Mouse (Mus musculus) liver, embryonic 13.5 days (tissue): ENCODE results near the gene Dact3. TPM values are rescaled to one million over a fixed set of nuclear protein-coding genes. Genes with fewer than 3 reads are reported as not detected.

Source experiments
- ATAC-seq: fragments of 200-750 bp; cut with Nextera tagmentation; 2 replicates; pipeline ENCODE4 v1.8.0; 2017; ENCODE audit warnings: low read depth, mild to moderate bottlenecking, moderate number of reproducible peaks, moderate library complexity
- DNase-seq: peaks from one replicate; pipeline ENCODE4 v3.0.0; 2022
- H3K27ac ChIP-seq: fragments of 300-500 bp; sonication (generic); 2 replicates; pipeline ENCODE4 v1.5.1; 2015; ENCODE audit warnings: moderate library complexity, mild to moderate bottlenecking, inconsistent platforms
- H3K27me3 ChIP-seq: fragments of 300-500 bp; sonication (generic); 2 replicates; pipeline ENCODE4 v1.6.1; 2015; ENCODE audit warnings: mild to moderate bottlenecking, inconsistent platforms
- H3K36me3 ChIP-seq: fragments of 300-500 bp; sonication (generic); 2 replicates; pipeline ENCODE4 v1.6.1; 2015; ENCODE audit warnings: mild to moderate bottlenecking, inconsistent platforms
- H3K4me1 ChIP-seq: fragments of 300-500 bp; sonication (generic); replicated peaks from 2 replicates; pipeline ENCODE4 v1.6.1; 2015; ENCODE audit warnings: inconsistent platforms
- H3K4me2 ChIP-seq: fragments of 300-500 bp; sonication (generic); 2 replicates; pipeline ENCODE4 v1.6.1; 2015; ENCODE audit warnings: inconsistent platforms, mild to moderate bottlenecking, moderate library complexity
- H3K4me3 ChIP-seq: fragments of 300-500 bp; sonication (generic); replicated peaks from 2 replicates; pipeline ENCODE4 v1.5.1; 2015; ENCODE audit warnings: mild to moderate bottlenecking, inconsistent platforms
- H3K9ac ChIP-seq: fragments of 300-500 bp; sonication (generic); 2 replicates; pipeline ENCODE4 v1.6.1; 2015; ENCODE audit warnings: mild to moderate bottlenecking, inconsistent platforms
- H3K9me3 ChIP-seq: fragments of 300-500 bp; sonication (generic); replicated peaks from 2 replicates; pipeline ENCODE4 v1.6.1; 2016; ENCODE audit warnings: inconsistent platforms
- whole genome bisulfite sequencing: fragments of 180-500 bp; shearing (Covaris S2); methylation state at CpG from one replicate; pipeline ENCODE4 v1.1.7; 2015; ENCODE audit not compliant: insufficient replicate concordance; 5-methylcytosine and 5-hydroxymethylcytosine counted together
- polyA plus RNA-seq: library from polyadenylated mRNA; unstranded; fragments of >200 nt; fragmentation: Nextera tagmentation; extraction: Ambion mirVana; gene quantifications from 2 replicates; pipeline ENCODE4 v1.2.1, GENCODE M21; 2015

Gene Dact3
- polyA plus RNA-seq, 1 experiment from 2014 or later, result 0.17 TPM

DNA sequence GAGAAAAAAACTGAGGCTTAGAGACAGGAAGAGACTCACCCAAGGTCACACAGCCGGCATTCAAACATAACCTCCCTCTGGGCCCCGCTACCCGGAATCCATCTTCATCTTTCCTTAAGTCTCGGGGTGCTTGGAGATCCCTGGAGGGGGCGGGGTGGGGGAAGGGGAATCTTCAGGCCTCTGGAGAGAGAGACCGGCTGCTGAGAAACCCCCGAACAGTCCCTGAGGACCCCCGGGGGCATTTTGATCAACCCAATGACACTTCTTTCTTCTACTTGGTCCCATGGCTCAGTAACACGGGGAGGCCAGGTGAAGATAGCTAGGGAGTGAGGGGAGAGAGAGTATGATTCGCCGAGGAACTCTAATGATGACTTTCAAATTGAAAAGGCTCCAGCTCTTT lies 889 bp downstream of the Dact3 start:
- Histone ChIP-seq H3K9me3 (no peaks in the 10 kb centered on the region), H3K4me3 (peak overlapping the region; percentile 67), H3K27me3 (peaks cover 28% of the 10 kb centered on the region), H3K36me3 (0 out of 2 replicates have a peak, but pooled peaks cover 2% of the 10 kb centered on the region), H3K4me1 (peaks cover 37% of the 10 kb centered on the region), H3K4me2 (peak overlapping the region; percentile 97), H3K9ac (no peak overlapping the region; the same call in 1 of the 2 replicates), H3K27ac (no peak overlapping the region)
- DNase-seq (no peak), ATAC-seq (no peak)
- WGBS, result 26% methylated on average over 11 of the region's 11 CpGs

DNA sequence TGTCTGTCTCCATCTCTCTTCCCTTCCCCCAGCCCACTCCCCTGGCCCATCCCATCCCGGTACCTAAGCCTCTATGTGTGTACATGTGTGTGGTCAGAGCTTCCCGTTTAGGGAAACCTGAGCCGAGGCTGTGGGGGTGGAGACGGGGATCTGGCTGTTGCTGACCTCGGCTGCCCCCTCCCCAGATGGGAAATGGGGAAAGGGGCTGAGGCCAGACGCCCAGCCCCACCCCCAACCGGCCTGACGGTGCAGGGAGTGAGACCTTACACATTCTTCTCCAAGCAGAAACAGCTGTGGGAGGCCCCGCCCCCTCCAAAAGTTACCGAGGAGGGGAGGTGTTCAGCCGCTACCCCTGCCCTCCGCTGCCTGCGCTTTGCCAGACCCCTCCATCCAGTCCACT lies 1.5 kb downstream of the Dact3 start:
- WGBS, result 14% methylated on average over 13 of the region's 13 CpGs
- H3K4me1 ChIP-seq, result peaks cover 37% of the 10 kb centered on the region
- H3K36me3 ChIP-seq, result no peaks in the 10 kb centered on the region
- no peak for DNase-seq
- H3K27ac ChIP-seq, result no peak overlapping the region
- no peak overlapping the region for H3K9ac ChIP-seq
- ATAC-seq, result no peak
- peaks cover 33% of the 10 kb centered on the region for H3K27me3 ChIP-seq
- no peaks in the 10 kb centered on the region for H3K9me3 ChIP-seq
- H3K4me2 ChIP-seq, result peak overlapping the region; percentile 28
- H3K4me3 ChIP-seq, result peak overlapping the region; percentile 67

DNA sequence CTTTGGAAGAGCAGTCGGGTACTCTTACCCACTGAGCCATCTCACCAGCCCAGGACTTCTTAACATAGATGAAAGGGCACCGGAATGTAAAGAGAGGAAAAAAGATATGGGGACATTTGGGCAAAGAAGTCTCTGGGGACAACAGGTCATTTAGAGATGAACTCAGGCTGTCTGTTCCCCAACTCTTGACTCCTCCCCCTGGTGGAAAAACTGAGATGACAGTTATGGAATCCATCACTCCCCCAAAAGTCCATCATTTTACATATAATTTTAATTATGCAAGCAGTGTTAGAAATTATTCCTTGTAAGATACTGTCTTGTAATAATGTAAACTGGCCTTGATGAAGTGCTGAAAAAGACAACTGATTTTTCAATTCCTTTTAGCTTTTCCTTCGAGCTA lies 2.6 kb downstream of the Dact3 start:
- 68% methylated on average over 3 of the region's 3 CpGs for WGBS
- Histone ChIP-seq H3K9me3 (no peaks in the 10 kb centered on the region), H3K36me3 (no peaks in the 10 kb centered on the region), H3K9ac (no peak overlapping the region), H3K4me3 (no peak overlapping the region), H3K4me1 (peaks cover 37% of the 10 kb centered on the region), H3K4me2 (no peak overlapping the region), H3K27ac (no peak overlapping the region), H3K27me3 (peaks cover 34% of the 10 kb centered on the region)
- ATAC-seq, result no peak
- no peak for DNase-seq

DNA sequence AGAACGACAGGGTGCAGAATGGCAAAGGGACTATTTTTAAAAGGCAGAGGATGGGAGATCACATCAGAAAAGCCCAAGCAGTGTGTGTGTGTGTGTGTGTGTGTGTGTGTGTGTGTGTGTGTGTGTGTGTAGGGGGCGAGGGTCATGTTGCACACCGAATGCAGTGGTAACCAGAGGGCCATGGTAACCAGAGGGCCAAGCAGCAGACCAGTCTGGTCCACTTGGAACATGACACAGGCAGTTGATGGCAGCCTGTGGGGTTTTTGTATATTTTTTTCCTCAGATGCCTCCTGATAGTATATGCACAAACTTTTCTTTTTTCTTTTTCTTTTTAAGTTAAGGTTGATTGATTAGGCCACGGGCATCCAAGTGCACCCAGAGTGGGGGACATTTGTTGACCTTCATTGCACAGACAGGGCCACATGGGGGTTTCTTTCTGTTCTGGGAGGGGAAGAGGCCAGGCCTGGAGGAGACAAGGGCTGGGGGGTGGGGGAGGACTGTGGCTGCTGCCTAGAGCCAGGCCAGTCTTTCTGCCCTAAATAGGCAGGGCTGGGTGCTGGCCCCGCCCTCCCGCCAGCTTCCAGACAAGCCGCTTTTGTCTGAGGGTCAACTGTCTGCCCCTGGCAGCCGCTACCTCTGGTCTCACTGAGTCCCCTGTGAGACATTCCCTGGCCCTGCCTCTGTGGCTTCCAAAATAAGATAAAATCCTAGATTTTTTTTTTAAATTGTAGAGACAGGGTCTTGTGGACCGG lies 4.9 kb downstream of the Dact3 start:
- Histone ChIP-seq H3K4me2 (no peak overlapping the region), H3K36me3 (peaks cover 4% of the 10 kb centered on the region; the same call in 1 of the 2 replicates), H3K9me3 (no peaks in the 10 kb centered on the region), H3K4me3 (no peak overlapping the region), H3K27me3 (peaks cover 56% of the 10 kb centered on the region), H3K4me1 (peaks cover 28% of the 10 kb centered on the region), H3K9ac (no peak overlapping the region), H3K27ac (no peak overlapping the region)
- DNase-seq (no peak), ATAC-seq (no peak)
- WGBS, result 34% methylated on average over 9 of the region's 9 CpGs

DNA sequence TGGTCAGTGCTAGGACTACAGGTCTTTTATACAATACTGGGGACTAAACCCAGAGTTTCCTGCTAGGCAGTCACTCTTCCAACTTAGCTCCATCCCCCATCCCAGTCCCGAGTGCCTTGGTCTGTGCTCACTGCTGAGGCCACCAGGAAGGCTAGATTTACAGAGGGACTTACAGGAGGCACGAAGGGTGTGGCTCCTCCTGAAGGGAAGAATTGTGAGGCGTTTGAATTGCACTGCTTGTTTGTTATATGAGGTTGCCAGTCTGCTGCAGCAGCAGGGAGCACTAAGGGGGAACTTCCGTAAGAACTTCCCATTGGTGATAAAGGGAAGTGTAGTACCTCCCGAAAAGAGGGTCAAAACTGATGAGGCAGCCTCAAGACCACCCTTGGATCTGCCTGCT lies 5.5 kb downstream of the Dact3 start:
- Histone ChIP-seq H3K4me3 (no peak overlapping the region), H3K27me3 (peaks cover 58% of the 10 kb centered on the region), H3K4me1 (peaks cover 27% of the 10 kb centered on the region), H3K27ac (no peak overlapping the region), H3K4me2 (no peak overlapping the region), H3K9ac (no peak overlapping the region), H3K9me3 (peaks cover 6% of the 10 kb centered on the region), H3K36me3 (peaks cover 10% of the 10 kb centered on the region; the same call in 1 of the 2 replicates)
- no peak for ATAC-seq
- no peak for DNase-seq
- 8% methylated on average over 5 of the region's 5 CpGs for WGBS

DNA sequence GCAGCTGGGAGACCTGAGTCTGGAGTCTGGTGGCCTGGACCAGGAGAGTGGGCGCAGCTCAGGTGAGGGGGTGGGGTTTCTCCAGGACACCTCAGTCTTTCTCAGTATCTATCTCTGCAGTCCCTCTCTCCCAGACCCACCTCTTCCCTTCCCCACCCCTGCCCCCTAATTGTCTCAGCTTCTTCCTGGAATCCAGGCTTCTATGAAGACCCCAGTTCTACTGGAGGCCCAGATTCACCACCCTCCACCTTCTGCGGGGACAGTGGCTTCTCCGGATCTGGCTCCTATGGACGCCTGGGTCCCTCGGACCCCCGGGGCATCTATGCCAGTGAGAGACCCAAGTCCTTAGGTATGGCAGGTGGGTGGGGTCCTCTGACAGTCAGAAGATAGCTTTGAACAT lies 8.0 kb downstream of the Dact3 start:
- Histone ChIP-seq H3K4me3 (no peak overlapping the region), H3K9me3 (peaks cover 15% of the 10 kb centered on the region), H3K9ac (no peak overlapping the region), H3K4me1 (peaks cover 15% of the 10 kb centered on the region), H3K36me3 (peaks cover 15% of the 10 kb centered on the region; the same call in 1 of the 2 replicates), H3K27ac (no peak overlapping the region), H3K27me3 (peaks cover 67% of the 10 kb centered on the region), H3K4me2 (no peak overlapping the region)
- 75% methylated on average over 6 of the region's 6 CpGs for WGBS
- DNase-seq, result no peak
- ATAC-seq, result no peak

DNA sequence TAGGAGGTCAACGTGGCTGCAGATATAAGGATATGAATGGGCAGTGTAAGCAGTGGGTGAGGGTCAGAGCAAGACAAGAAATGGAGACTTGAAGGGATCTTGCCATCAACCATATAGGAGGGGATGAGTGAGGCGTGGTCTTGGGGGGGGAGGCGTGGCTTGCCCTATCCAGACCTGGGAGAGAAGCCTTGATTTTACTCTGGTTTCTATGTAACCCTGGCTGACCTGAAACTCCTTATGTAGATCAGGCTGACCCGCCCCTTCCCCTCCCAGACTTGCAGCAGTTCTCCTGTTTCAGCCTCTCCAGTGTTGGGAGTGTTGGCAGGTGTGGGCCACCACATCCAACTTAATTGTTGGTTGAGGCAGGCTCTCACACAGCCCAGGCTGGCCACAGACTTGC lies 9.2 kb downstream of the Dact3 start:
- peaks cover 15% of the 10 kb centered on the region; the same call in 1 of the 2 replicates for H3K36me3 ChIP-seq
- WGBS, result 26% methylated on average over 4 of the region's 4 CpGs
- peaks cover 15% of the 10 kb centered on the region for H3K9me3 ChIP-seq
- ATAC-seq, result no peak
- H3K4me2 ChIP-seq, result no peak overlapping the region
- no peak overlapping the region for H3K27ac ChIP-seq
- H3K9ac ChIP-seq, result no peak overlapping the region
- H3K27me3 ChIP-seq, result peaks cover 78% of the 10 kb centered on the region
- H3K4me1 ChIP-seq, result peaks cover 15% of the 10 kb centered on the region
- H3K4me3 ChIP-seq, result no peak overlapping the region
- no peak for DNase-seq

DNA sequence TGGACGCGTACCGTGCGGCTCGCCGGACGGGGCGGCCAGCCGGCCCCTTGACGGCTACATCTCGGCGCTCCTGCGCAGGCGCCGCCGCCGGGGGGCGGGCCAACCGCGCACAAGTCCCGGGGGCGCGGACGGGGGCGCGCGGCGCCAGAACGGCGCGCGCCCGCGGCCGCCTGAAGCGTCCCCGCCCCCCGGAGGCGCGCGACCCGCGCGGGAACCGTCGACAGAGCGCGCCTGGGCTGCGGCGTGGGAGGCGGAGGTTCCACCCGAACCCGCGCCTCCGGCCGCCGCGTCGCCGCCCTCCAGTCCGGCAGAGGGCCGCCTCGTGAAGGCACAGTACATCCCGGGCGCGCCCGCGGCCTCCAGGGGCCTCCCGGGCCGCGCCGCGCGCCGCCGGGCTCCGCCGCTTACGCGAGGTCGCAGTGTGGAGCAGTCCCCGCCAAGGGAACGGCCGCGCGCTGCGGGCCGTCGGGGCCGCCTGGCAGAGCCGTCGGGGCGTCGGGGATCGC lies 10.2 kb downstream of the Dact3 start:
- H3K4me3 ChIP-seq, result peak overlapping the region; percentile 38
- no peak for DNase-seq
- peaks cover 10% of the 10 kb centered on the region for H3K4me1 ChIP-seq
- H3K4me2 ChIP-seq, result peak overlapping the region; percentile 51
- H3K9ac ChIP-seq, result no peak overlapping the region
- H3K27me3 ChIP-seq, result peaks cover 86% of the 10 kb centered on the region
- no peak for ATAC-seq
- H3K36me3 ChIP-seq, result peaks cover 15% of the 10 kb centered on the region; the same call in 1 of the 2 replicates
- no peak overlapping the region for H3K27ac ChIP-seq
- H3K9me3 ChIP-seq, result peaks cover 15% of the 10 kb centered on the region
- WGBS, result 6% methylated on average over 68 of the region's 95 CpGs

DNA sequence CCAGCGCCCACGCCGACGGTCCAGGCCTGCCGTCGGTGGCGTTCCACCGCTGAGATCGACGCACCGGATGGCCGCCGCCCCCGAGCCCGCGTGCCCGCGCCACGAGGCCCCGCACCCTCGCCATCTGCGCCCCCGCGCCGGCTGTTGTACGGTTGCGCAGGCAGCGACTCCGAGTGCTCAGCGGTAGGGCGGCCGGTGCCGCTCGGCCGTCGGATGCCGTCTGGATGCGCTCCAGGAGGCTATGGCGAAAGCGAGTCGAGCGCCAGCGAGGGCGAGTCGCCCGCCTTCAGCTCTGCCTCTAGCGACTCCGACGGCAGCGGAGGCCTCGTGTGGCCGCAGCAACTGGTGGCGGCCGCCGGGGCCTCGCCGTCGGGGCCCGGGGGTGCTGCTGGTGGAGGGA lies 10.8 kb downstream of the Dact3 start:
- WGBS, result 34% methylated on average over 59 of the region's 59 CpGs
- Histone ChIP-seq H3K27ac (no peak overlapping the region), H3K9ac (no peak overlapping the region), H3K36me3 (peaks cover 15% of the 10 kb centered on the region; the same call in 1 of the 2 replicates), H3K4me2 (peak overlapping the region; percentile 51; the same call in 1 of the 2 replicates), H3K4me3 (peak overlapping the region; percentile 38), H3K4me1 (peaks cover 6% of the 10 kb centered on the region; the same call in 1 of the 2 replicates), H3K27me3 (peaks cover 87% of the 10 kb centered on the region), H3K9me3 (peaks cover 15% of the 10 kb centered on the region)
- DNase-seq (no peak), ATAC-seq (no peak)

DNA sequence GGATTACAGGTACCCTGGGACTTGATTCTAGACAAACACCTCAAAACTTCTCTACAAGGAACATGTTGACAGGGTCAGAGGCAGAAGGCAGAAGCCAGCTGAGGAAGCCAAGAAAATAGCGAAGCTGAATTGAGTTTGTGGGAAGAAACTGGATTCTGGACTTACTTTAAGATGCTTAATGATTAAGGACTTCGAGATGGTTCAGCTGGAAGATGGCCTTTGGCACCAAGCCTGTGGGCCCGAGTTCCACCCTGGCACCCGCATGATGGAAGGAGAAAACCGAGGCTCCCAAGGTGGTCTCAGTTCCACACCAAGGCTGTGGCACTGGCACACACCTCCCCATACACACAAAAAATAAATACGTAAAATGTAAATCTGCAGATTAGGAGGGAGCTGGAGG lies 15.4 kb downstream of the Dact3 start:
- peaks cover 96% of the 10 kb centered on the region for H3K27me3 ChIP-seq
- ATAC-seq (no peak), DNase-seq (no peak)
- no peak overlapping the region for H3K27ac ChIP-seq
- 0 out of 2 replicates have a peak overlapping the region, but pooled peaks have one; percentile 66 for H3K4me2 ChIP-seq
- 46% methylated on average over 6 of the region's 6 CpGs for WGBS
- H3K9me3 ChIP-seq, result peaks cover 10% of the 10 kb centered on the region
- no peak overlapping the region for H3K9ac ChIP-seq
- H3K4me1 ChIP-seq, result peaks cover 27% of the 10 kb centered on the region
- H3K36me3 ChIP-seq, result peaks cover 6% of the 10 kb centered on the region; the same call in 1 of the 2 replicates
- no peak overlapping the region for H3K4me3 ChIP-seq

DNA sequence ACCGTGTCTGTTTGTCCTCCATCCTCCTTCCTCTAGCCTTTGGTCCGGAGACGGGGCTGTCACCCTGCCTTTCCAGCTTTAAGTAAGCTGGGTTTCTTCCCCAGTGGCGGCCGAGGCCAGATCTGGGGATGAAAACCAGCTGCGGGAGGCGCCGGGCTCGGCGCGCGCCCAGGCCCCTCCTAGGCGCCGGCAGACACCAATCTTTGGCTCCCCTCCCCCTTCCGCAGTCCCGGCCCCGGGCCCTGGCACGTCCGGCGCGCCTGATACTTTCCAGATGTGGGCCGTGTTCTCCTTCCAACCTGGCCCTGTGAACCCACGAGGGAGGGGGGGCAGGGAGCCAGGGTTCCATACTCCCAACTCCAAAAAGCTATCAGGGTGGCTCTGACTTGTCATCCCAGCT lies 15.8 kb downstream of the Dact3 start:
- ATAC-seq (no peak), DNase-seq (no peak)
- Histone ChIP-seq H3K9me3 (peaks cover 6% of the 10 kb centered on the region), H3K27ac (no peak overlapping the region), H3K27me3 (peaks cover 92% of the 10 kb centered on the region), H3K4me1 (peaks cover 27% of the 10 kb centered on the region), H3K4me2 (peak overlapping the region; percentile 66), H3K9ac (no peak overlapping the region), H3K36me3 (peaks cover 2% of the 10 kb centered on the region; the same call in 1 of the 2 replicates), H3K4me3 (no peak overlapping the region)
- 6% methylated on average over 23 of the region's 23 CpGs for WGBS
